Mouse (Mus musculus): ENCODE data around the gene Tctex1d1.

Tctex1d1 gene

DNA sequence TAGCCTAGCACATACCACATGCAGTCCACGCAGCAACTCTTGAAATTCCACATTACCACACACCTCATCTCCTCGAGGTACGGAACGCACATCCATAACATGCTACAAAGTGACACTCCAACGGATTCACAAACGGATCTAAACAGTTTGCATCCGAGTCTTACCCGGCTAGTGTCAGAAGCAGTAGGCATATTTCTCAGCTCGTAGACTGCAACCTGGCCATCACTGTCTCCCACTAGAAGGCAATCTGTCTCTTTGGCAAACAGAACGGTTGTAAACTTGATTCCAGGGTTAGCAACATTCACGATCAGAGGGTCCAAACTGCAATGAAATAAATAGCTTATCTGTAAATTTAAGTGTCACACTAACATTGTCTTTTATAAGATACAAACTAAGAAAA, 69.6 kb downstream of the Tctex1d1 start:
- no peak for DNase-seq (ENCODE audit: extremely low read depth, insufficient read length, low spot score)
